Mouse (Mus musculus) urinary bladder, postnatal 4 days (tissue): ENCODE data around the gene Pde4a.
"Not testable (repeated sequence)": the region's sequence is repeated elsewhere in the genome, so short reads cannot be mapped to it uniquely, and the experiment has no call there.

Experiments used
- DNase-seq, 2 experiments: peaks; one replicate each; pipeline ENCODE4 v3.0.0; 2021 to 2022; ENCODE audit warnings: low spot score in 2 of 2

Gene Pde4a

DNA sequence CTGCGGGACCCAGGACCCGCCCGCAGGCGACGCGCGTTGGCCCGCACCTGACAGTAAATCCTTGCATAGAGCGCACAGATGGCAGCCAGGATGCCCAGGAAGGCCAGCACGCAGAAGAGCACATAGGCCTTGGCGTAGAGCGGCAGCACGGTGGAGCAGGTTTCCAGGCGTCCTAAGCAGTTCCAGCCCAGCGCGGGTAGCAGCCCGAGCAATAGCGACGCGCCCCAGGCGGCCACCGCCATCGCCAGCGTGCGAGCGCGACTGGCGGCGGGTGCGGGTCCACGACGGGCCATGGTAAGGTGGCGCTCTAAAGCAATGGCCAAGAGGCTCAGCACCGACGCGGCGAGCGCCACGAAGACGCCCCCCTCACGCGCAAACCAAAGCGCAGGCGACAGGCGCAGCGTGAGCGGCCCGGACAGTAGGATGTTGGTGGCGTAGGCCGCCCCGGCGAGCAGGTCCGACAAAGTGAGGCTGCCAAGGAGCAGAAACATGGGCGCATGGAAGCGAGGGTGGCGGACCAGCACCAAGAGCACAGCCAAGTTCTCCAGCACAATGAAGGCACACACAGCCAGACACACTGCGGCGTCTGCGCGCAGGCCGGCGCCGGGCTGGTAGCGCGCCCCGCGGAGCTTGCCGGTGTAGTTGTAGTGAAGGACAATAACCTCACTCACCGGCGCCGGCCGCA, 79.1 kb downstream of the Pde4a start:
- DNase-seq, result no peak

DNA sequence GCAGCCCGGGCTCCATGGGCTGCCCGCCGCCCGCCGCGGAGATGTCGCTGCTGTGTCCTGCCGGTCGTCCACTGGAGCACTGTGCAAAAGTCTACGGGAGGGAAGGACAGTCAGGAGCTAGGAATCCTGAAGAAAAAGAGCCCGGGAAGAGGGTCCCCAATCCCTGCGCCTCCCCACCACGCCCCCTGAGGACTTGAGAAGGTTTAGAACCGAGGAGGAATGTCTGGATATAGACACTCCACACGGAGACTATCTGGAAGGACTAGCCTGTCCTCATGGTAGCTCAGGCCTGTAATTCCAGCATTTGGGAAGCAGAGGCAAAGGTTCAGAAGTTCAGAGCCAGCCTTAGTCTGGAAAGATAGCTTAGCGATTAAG, 79.6 kb downstream of the Pde4a start:
- no peak for DNase-seq

DNA sequence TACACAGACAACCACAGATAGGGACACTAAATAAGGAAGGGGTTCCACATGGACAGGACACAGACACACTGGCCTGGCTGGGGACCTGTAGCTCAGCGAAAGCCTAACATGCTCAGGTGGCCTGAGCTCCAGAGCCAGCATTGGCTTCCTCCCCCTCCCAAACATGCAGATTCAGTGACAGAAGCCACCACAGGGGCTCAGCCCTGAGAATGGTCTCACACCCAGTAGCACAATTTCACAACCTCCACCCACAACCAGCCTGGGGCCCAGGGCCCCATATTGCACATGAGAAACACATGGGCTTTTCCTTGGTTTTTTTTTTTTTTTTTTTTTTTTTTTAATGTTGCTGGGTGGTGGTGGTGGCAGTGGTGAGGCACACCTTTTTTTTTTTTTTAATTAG, 80.8 kb downstream of the Pde4a start:
- DNase-seq, result no peak

- no peak for DNase-seq
These were observed 82.8 kb downstream of the Pde4a start, which contains the start of gene S1pr5 for GRCm38 (mm10) chr9:21248326-21248725. Gene S1pr5, minus strand, starts transcription at chr9:21248443.

DNA sequence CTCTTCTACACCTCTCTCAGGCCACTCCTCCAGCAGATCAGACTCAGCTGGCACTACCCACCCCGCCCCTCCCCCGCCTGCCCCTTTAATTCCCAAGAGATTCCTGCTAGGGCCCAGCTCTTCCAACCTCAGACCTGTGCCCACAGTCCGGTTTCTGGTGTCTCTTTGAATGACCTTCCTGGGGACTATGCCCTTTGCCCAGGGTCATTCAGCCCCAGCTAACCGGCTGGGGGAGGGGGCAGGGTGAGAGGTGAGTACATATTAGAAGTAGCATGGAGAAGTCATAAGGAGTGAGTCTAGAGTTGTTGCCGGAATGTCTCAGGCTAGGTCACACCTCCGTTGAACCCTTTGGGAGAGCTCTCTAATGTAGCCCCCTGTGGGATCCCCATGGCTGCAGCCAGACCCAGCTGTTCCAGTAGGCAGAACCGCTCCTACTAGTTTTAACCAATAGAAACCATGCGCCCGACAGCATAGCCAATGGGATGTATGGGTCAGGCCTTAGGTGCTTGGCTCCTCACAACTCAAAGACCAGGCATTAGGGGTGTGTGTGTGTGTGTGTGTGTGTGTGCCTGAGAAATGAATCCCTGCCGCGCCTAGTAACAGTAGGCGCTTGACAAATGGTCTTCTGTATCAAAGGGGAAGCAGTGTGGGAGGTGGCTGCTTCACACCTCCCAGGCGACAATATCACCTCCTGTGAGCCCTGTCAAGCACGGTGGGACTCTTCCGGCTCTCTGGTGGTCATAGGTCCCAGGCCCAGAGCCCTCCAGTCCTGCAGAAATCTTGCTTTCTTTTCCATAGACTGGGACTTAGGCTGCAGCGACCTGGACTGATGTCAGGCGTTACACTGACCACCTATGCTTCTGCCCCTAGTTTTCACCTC, 84.4 kb downstream of the Pde4a start:
- DNase-seq, result no peak

DNA sequence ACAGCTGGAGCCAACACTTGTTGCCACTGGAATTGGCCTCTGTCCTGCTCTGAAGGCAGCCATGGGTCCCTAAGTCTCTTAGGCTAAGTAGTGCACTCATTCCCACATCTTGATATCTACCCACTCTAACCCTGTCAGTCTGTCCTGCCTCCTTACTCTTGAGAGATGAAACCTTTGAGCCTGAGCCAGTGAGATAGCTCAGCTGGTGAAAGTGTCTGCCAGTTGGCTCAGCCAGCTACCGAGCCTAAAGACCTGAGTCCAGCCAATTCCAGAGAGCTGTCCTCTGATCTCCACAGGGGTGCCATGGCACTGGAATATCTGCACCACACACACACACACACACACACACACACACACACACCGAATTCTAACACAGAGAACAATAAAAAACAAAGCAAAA, 85.0 kb downstream of the Pde4a start:
- DNase-seq, result no peak

DNA sequence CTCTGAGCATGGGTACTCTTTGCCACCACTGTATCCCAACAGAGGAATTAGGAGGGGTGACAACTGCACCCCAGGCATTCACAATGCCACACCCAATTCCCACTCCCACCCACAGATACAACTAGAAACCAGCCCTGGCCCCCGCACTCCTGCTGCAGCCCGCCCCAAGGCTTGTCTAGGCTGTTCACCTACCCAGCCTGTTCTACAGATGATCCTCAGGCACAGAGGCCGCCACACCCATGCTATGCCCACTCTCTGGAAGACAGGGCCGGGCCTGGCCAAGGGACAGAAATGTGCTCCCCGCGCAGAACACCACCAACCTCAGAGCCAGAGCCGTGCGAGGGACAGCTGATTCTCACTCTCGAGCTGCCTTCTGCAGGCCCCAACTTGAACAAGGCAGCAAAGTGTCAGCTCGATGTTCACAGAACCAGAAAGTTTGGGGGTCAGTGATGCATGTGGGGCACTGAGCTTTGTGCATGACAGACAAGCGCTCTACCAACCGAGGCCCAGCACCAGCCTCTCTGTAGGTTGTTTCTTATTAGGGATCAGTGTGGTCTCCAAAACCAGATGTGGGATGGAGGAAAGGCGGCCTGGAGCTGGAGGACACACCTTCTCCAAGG, 85.7 kb downstream of the Pde4a start:
- DNase-seq, result no peak

DNA sequence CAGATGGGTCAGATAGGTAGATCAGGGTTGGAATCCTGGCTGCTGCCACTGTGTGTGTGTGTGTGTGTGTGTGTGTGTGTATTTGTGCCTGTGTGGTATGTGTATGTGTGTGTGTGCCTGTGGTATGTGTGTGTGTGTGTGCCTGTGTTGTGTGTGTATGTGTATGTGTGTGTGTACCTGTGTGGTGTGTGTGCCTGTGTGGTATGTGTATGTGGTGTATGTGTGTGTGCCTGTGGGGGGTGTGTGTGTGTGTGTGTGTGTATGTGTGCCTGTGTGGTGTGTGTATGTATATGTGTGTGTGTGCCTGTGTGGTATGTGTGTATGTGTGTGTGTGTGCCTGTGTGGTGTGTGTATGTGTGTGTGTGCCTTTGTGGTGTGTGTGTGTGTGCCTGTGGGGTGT, 89.2 kb downstream of the Pde4a start:
- DNase-seq, result no peak

- DNase-seq, result not testable (repeated sequence)
These were observed 90.8 kb downstream of the Pde4a start for GRCm38 (mm10) chr9:21256349-21256748.

DNA sequence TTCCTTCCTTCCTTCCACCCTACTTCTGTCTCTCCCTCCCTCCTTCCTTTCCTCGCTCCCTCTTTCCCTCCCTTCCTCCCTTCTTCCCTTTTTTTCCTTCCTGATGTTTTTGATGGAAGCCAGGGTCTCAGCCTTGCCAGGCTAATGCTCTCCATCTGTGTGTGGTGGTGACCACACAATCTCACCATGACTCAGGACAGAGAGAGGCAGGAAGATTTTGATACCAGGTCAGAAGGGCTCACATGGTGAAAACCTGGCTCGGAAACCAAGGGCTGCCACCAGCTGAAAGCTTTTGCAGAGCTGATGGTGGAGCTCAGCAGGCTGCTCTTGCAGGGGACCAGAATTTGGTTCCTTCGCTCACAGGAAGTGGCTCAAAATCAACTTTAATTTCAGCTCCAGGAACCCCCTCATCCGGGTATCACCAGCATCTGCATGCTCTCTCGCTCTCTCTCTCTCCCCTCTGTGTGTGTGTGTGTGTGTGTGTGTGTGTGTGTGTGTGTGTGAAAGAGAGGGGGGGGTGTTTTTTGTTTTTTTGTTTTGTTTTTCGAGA, 95.1 kb downstream of the Pde4a start:
- DNase-seq, result no peak

GRCm38 (mm10) chr9:21261831-21262230, 96.3 kb downstream of the Pde4a start:
- DNase-seq, result no peak
